Mouse (Mus musculus) intestine, postnatal 0 days (tissue): ENCODE measurements at regions not wholly inside any gene's neighbourhood (a gene's known extent, or its start where the extent isn't known, plus 50 kb on each side); places are given as distances from the start of the nearest gene placed in this dataset.
A peak's percentile ranks its signal among the peaks of the same experiment; 100 is the strongest.

Source experiments
- ATAC-seq: fragments of 200-750 bp; cut with Nextera tagmentation; 2 replicates; pipeline ENCODE4 v1.8.0; 2017; ENCODE audit warnings: mild to moderate bottlenecking, moderate TSS enrichment, moderate library complexity
- H3K27ac ChIP-seq: fragments of 300-500 bp; sonication (generic); 2 replicates; pipeline ENCODE4 v1.5.1; 2014; ENCODE audit warnings: mild to moderate bottlenecking, low read depth, low read length, moderate library complexity
- H3K27me3 ChIP-seq: fragments of 300-500 bp; sonication (generic); replicated peaks from 2 replicates; pipeline ENCODE4 v1.6.1; 2014; ENCODE audit warnings: low read length, mixed read lengths; ENCODE audit not compliant: control insufficient read depth, insufficient read depth
- H3K36me3 ChIP-seq: fragments of 300-500 bp; sonication (generic); 2 replicates; pipeline ENCODE4 v1.6.1; 2014; ENCODE audit warnings: mild to moderate bottlenecking, moderate library complexity; ENCODE audit not compliant: control insufficient read depth, insufficient read depth
- H3K4me1 ChIP-seq: fragments of 300-500 bp; sonication (generic); replicated peaks from 2 replicates; pipeline ENCODE4 v1.6.1; 2014; ENCODE audit warnings: antibody characterized with exemption, low read length, mixed read lengths; ENCODE audit not compliant: control insufficient read depth, insufficient read depth
- H3K4me2 ChIP-seq: fragments of 300-500 bp; sonication (generic); replicated peaks from 2 replicates; pipeline ENCODE4 v1.6.1; 2014; ENCODE audit warnings: low read depth, mild to moderate bottlenecking, moderate library complexity
- H3K4me3 ChIP-seq: fragments of 300-500 bp; sonication (generic); 2 replicates; pipeline ENCODE4 v1.5.1; 2014; ENCODE audit warnings: low read depth, low read length
- H3K9ac ChIP-seq: fragments of 300-500 bp; sonication (generic); 2 replicates; pipeline ENCODE4 v1.6.1; 2014; ENCODE audit warnings: mild to moderate bottlenecking, low read depth, low read length
- H3K9me3 ChIP-seq: fragments of 300-500 bp; sonication (generic); 2 replicates; pipeline ENCODE4 v1.6.1; 2016; ENCODE audit warnings: mixed run types; ENCODE audit not compliant: control insufficient read depth
- CTCF ChIP-seq: sonication (generic); IDR thresholded peaks from 2 replicates; pipeline ENCODE4 v1.5.1; 2016; ENCODE audit warnings: low read depth, mild to moderate bottlenecking, control low read depth, antibody characterized with exemption, moderate library complexity
- WGBS: fragments of 180-500 bp; shearing (Covaris S2); extraction: QIAGEN DNeasy Blood & Tissue Kit; methylation state at CpG from one replicate; pipeline ENCODE4 v1.1.7; 2014; 5-methylcytosine and 5-hydroxymethylcytosine counted together

DNA sequence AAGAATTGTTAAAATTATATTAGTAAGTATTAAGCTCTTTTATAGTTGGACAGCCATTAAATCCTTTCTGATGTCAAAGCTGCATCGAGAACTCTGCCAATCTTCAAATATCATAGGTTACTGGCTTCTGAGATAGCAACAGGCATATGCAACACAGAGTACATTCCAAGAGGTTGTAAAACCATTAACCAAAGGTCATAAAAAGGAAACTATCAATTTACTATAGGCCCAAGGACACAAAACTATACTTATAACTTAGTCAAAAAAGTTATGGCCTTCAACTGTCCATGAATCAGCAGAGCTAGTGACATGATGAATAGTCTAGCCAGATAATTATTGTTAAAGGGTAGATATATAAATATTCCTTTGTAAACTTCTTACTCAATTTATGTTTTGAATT lies 1029.9 kb upstream of the Ptprd start:
- H3K27ac ChIP-seq: no peak overlapping the region
- H3K4me2 ChIP-seq: no peak overlapping the region
- H3K9me3 ChIP-seq: no peaks in the 10 kb centered on the region
- no peaks in the 10 kb centered on the region for H3K36me3 ChIP-seq
- ATAC-seq: peak; percentile 66; the same call in 1 of the 2 replicates
- no peaks in the 10 kb centered on the region for H3K4me1 ChIP-seq
- no peak overlapping the region for H3K9ac ChIP-seq
- H3K4me3 ChIP-seq: no peak overlapping the region
- 48% methylated on average over 1 of the region's 1 CpGs for WGBS
- no peak for TF ChIP-seq CTCF
- no peaks in the 10 kb centered on the region for H3K27me3 ChIP-seq

DNA sequence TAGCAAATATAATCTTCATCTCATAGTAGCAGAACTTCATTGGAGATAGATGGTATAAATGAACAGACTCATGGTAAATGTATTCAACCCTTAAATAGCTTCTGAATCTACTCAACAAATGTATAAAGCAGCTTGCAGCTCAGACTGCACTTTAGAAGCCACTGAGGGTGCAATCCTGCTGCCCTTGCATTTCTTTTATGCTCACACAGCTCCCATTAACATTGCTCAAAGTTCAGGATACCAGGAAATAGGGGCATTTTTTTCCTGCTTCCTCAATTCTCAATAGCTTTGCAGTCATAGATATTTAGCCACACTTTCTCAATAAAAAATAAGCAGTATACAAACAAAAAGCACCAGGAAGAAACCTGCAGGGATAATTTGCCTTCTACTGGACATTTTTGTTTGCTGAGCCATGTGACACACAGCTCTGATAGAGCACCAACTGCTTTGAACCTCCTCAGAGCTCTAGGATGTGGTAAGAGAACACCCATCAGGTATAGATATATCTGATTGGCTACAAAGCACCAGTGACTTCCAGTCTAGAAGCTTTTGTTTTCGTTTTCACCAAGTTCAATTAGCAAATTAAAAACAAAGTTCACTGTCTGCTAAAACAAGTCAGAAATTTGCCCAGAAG lies 1012.5 kb upstream of the Ptprd start:
- WGBS: 36% methylated on average over 1 of the region's 1 CpGs
- Histone ChIP-seq H3K4me1 (no peaks in the 10 kb centered on the region), H3K4me3 (no peak overlapping the region), H3K9ac (no peak overlapping the region), H3K27me3 (no peaks in the 10 kb centered on the region), H3K9me3 (no peaks in the 10 kb centered on the region), H3K36me3 (no peaks in the 10 kb centered on the region), H3K4me2 (no peak overlapping the region), H3K27ac (no peak overlapping the region)
- TF ChIP-seq CTCF: no peak
- ATAC-seq: peak; percentile 95
